Mouse (Mus musculus) CH12.LX (cell line): ENCODE results near the gene Ak8. TPM values are rescaled to one million over a fixed set of nuclear protein-coding genes. Genes with fewer than 3 reads are reported as not detected.

Experiments used
- DNase-seq: peaks from one replicate; pipeline ENCODE4 v3.0.0-alpha.2; 2013; ENCODE audit errors: extremely low read depth
- H3K27ac ChIP-seq: 2 replicates; pipeline ENCODE4 v1.5.1; 2012; ENCODE audit warnings: low read depth, mild to moderate bottlenecking, control low read depth, moderate library complexity; ENCODE audit not compliant: insufficient read depth
- H3K27me3 ChIP-seq: replicated peaks from 2 replicates; pipeline ENCODE3; 2012; ENCODE audit warnings: inconsistent platforms
- H3K36me3 ChIP-seq, 2 experiments: replicated peaks in 1 of 2; 2 replicates each; pipeline versions ENCODE3 to v1.6.1; 2012; ENCODE audit warnings: inconsistent platforms in 1 of 2, low read length in 1 of 2, mild to moderate bottlenecking in 1 of 2, mixed read lengths in 1 of 2, moderate library complexity in 1 of 2; ENCODE audit not compliant: control insufficient read depth in 1 of 2, insufficient read depth in 1 of 2
- H3K4me1 ChIP-seq, 2 experiments: 2 replicates each; pipeline ENCODE4 v1.6.1; 2012; ENCODE audit warnings: inconsistent platforms in 1 of 2, moderate library complexity in 1 of 2; ENCODE audit not compliant: insufficient read depth in 2 of 2, control insufficient read depth in 1 of 2
- H3K4me2 ChIP-seq: 2 replicates; pipeline ENCODE4 v1.6.1; 2012; ENCODE audit warnings: low read depth, mild to moderate bottlenecking, control low read depth; ENCODE audit not compliant: poor library complexity, insufficient read depth, severe bottlenecking
- H3K4me3 ChIP-seq, 3 experiments: fragments of 150-350 bp in 1 of 3; sonication (generic) in 1 of 3; replicated peaks in 1 of 3; 2 replicates each; pipeline versions ENCODE3 to v1.5.1; 2011 to 2012; ENCODE audit warnings: low read depth in 2 of 3, low read length in 2 of 3, mild to moderate bottlenecking in 2 of 3, moderate library complexity in 2 of 3, control low read depth in 1 of 3, improper control_type of control experiment in 1 of 3, inconsistent platforms in 1 of 3, mixed read lengths in 1 of 3; ENCODE audit not compliant: poor library complexity in 1 of 3
- H3K79me2 ChIP-seq: replicated peaks from 2 replicates; pipeline ENCODE4 v1.6.1; 2012; ENCODE audit warnings: mild to moderate bottlenecking, moderate library complexity; ENCODE audit not compliant: control insufficient read depth, poor library complexity, insufficient read depth, severe bottlenecking; ENCODE audit errors: extremely low read depth
- H3K9ac ChIP-seq: 2 replicates; pipeline ENCODE4 v1.6.1; 2012; ENCODE audit warnings: low read depth, mild to moderate bottlenecking, control low read depth, moderate library complexity; ENCODE audit not compliant: insufficient read depth
- H3K9me3 ChIP-seq: replicated peaks from 2 replicates; pipeline ENCODE3; 2012; ENCODE audit warnings: low read length, inconsistent platforms, mixed read lengths
- BHLHE40 ChIP-seq: IDR thresholded peaks from 2 replicates; pipeline ENCODE4 v1.6.1; 2011; ENCODE audit warnings: mild to moderate bottlenecking, low read depth, low read length, improper control_type of control experiment
- CHD1 ChIP-seq: IDR thresholded peaks from 2 replicates; pipeline ENCODE4 v1.6.1; 2012; ENCODE audit warnings: low read depth, low read length, improper control_type of control experiment, inconsistent platforms
- CHD2 ChIP-seq: IDR thresholded peaks from 2 replicates; pipeline ENCODE4 v1.6.1; 2011; ENCODE audit warnings: low read length, improper control_type of control experiment
- CTCF ChIP-seq, 2 experiments: IDR thresholded peaks in 1 of 2; conservative IDR thresholded peaks in 1 of 2; 2 replicates each; pipeline ENCODE4 v1.5.1; 2011 to 2012; ENCODE audit warnings: low read depth in 2 of 2, low read length in 2 of 2, improper control_type of control experiment in 1 of 2, inconsistent platforms in 1 of 2, mild to moderate bottlenecking in 1 of 2, moderate library complexity in 1 of 2
- E2F4 ChIP-seq: IDR thresholded peaks from 2 replicates; pipeline ENCODE4 v1.6.1; 2011; ENCODE audit warnings: low read depth, low read length, improper control_type of control experiment; ENCODE audit not compliant: insufficient replicate concordance
- ELF1 ChIP-seq: IDR thresholded peaks from 2 replicates; pipeline ENCODE4 v1.6.1; 2014; ENCODE audit warnings: low read depth, mild to moderate bottlenecking, inconsistent platforms, low read length, improper control_type of control experiment
- EP300 ChIP-seq: IDR thresholded peaks from 2 replicates; pipeline ENCODE4 v1.6.1; 2011; ENCODE audit warnings: low read length, improper control_type of control experiment
- ETS1 ChIP-seq: conservative IDR thresholded peaks from 2 replicates; pipeline ENCODE4 v1.6.1; 2012; ENCODE audit warnings: low read depth, mild to moderate bottlenecking, inconsistent platforms, low read length, improper control_type of control experiment, moderate library complexity
- GABPA ChIP-seq: IDR thresholded peaks from 2 replicates; pipeline ENCODE4 v1.6.1; 2012; ENCODE audit warnings: low read depth, low read length, improper control_type of control experiment, inconsistent platforms; ENCODE audit not compliant: insufficient replicate concordance
- HCFC1 ChIP-seq: IDR thresholded peaks from 2 replicates; pipeline ENCODE4 v1.6.1; 2012; ENCODE audit warnings: low read depth, mild to moderate bottlenecking, inconsistent platforms, low read length, improper control_type of control experiment
- IRF4 ChIP-seq: IDR thresholded peaks from 2 replicates; pipeline ENCODE4 v1.6.1; 2014; ENCODE audit warnings: low read depth, mild to moderate bottlenecking, inconsistent platforms, low read length, improper control_type of control experiment
- JUN ChIP-seq: IDR thresholded peaks from 2 replicates; pipeline ENCODE4 v1.6.1; 2011; ENCODE audit warnings: low read depth, mild to moderate bottlenecking, low read length, improper control_type of control experiment, moderate library complexity; ENCODE audit not compliant: insufficient read depth
- JUND ChIP-seq: conservative IDR thresholded peaks from 2 replicates; pipeline ENCODE4 v1.6.1; 2011; ENCODE audit warnings: low read depth, low read length, improper control_type of control experiment
- KAT2A ChIP-seq: IDR thresholded peaks from 2 replicates; pipeline ENCODE4 v1.6.1; 2012; ENCODE audit warnings: low read length, improper control_type of control experiment, inconsistent platforms; ENCODE audit not compliant: insufficient replicate concordance
- MAFK ChIP-seq: IDR thresholded peaks from 2 replicates; pipeline ENCODE4 v1.6.1; 2011; ENCODE audit warnings: low read length, improper control_type of control experiment; ENCODE audit not compliant: insufficient replicate concordance
- MAX ChIP-seq: IDR thresholded peaks from 2 replicates; pipeline ENCODE4 v1.6.1; 2011; ENCODE audit warnings: low read length, improper control_type of control experiment
- MAZ ChIP-seq: IDR thresholded peaks from 2 replicates; pipeline ENCODE4 v1.6.1; 2012; ENCODE audit warnings: low read depth, mild to moderate bottlenecking, inconsistent platforms, low read length, improper control_type of control experiment, moderate library complexity
- MEF2A ChIP-seq: IDR thresholded peaks from 2 replicates; pipeline ENCODE4 v1.6.1; 2014; ENCODE audit warnings: low read depth, mild to moderate bottlenecking, inconsistent platforms, low read length, improper control_type of control experiment, borderline replicate concordance
- MXI1 ChIP-seq: IDR thresholded peaks from 2 replicates; pipeline ENCODE4 v1.6.1; 2011; ENCODE audit warnings: mild to moderate bottlenecking, low read depth, low read length, improper control_type of control experiment
- MYC ChIP-seq: IDR thresholded peaks from 2 replicates; pipeline ENCODE4 v1.6.1; 2011; ENCODE audit warnings: low read depth, mild to moderate bottlenecking, improper control_type of control experiment, low read length
- NELFE ChIP-seq: IDR thresholded peaks from 2 replicates; pipeline ENCODE4 v1.6.1; 2011; ENCODE audit warnings: low read depth, low read length, improper control_type of control experiment
- NRF1 ChIP-seq: IDR thresholded peaks from 2 replicates; pipeline ENCODE4 v1.6.1; 2014; ENCODE audit warnings: low read depth, mild to moderate bottlenecking, inconsistent platforms, low read length, improper control_type of control experiment, moderate library complexity
- PAX5 ChIP-seq: IDR thresholded peaks from 2 replicates; pipeline ENCODE4 v1.6.1; 2012; ENCODE audit warnings: low read length, inconsistent platforms, mixed read lengths
- POLR2A ChIP-seq: IDR thresholded peaks from 2 replicates; pipeline ENCODE4 v1.6.1; 2011; ENCODE audit warnings: low read depth, mild to moderate bottlenecking, improper control_type of control experiment, low read length
- POLR2AphosphoS2 ChIP-seq: IDR thresholded peaks from 2 replicates; pipeline ENCODE4 v1.6.1; 2011; ENCODE audit warnings: low read depth, low read length, improper control_type of control experiment
- RAD21 ChIP-seq: IDR thresholded peaks from 2 replicates; pipeline ENCODE4 v1.6.1; 2011; ENCODE audit warnings: low read depth, mild to moderate bottlenecking, low read length, improper control_type of control experiment, moderate library complexity
- RCOR1 ChIP-seq: conservative IDR thresholded peaks from 2 replicates; pipeline ENCODE4 v1.6.1; 2012; ENCODE audit warnings: low read depth, mild to moderate bottlenecking, inconsistent platforms, low read length, improper control_type of control experiment
- SIN3A ChIP-seq: IDR thresholded peaks from 2 replicates; pipeline ENCODE4 v1.6.1; 2012; ENCODE audit warnings: low read length, improper control_type of control experiment, inconsistent platforms
- SMC3 ChIP-seq: IDR thresholded peaks from 2 replicates; pipeline ENCODE4 v1.6.1; 2011; ENCODE audit warnings: low read depth, low read length, improper control_type of control experiment
- TBP ChIP-seq: conservative IDR thresholded peaks from 2 replicates; pipeline ENCODE4 v1.6.1; 2011; ENCODE audit warnings: low read depth, low read length, improper control_type of control experiment
- UBTF ChIP-seq: IDR thresholded peaks from 2 replicates; pipeline ENCODE4 v1.6.1; 2012; ENCODE audit warnings: low read depth, mild to moderate bottlenecking, inconsistent platforms, low read length, improper control_type of control experiment, moderate library complexity
- USF1 ChIP-seq: IDR thresholded peaks from 2 replicates; pipeline ENCODE4 v1.6.1; 2014; ENCODE audit warnings: low read depth, mild to moderate bottlenecking, inconsistent platforms, low read length, improper control_type of control experiment
- USF2 ChIP-seq: conservative IDR thresholded peaks from 2 replicates; pipeline ENCODE4 v1.6.1; 2011; ENCODE audit warnings: low read depth, low read length, improper control_type of control experiment
- ZC3H11A ChIP-seq: IDR thresholded peaks from 2 replicates; pipeline ENCODE4 v1.6.1; 2012; ENCODE audit warnings: low read depth, mild to moderate bottlenecking, inconsistent platforms, low read length, improper control_type of control experiment
- ZKSCAN1 ChIP-seq: IDR thresholded peaks from 2 replicates; pipeline ENCODE4 v1.6.1; 2012; ENCODE audit warnings: low read depth, inconsistent platforms, low read length, improper control_type of control experiment, borderline replicate concordance
- ZMIZ1 ChIP-seq: IDR thresholded peaks from 2 replicates; pipeline ENCODE4 v1.6.1; 2012; ENCODE audit warnings: low read depth, mild to moderate bottlenecking, inconsistent platforms, low read length, improper control_type of control experiment
- ZNF384 ChIP-seq: IDR thresholded peaks from 2 replicates; pipeline ENCODE4 v1.6.1; 2012; ENCODE audit warnings: low read depth, low read length, improper control_type of control experiment, inconsistent platforms
- dilution Hi-C: fragments of 300-500 bp; cut with MboI; formaldehyde crosslinking; loops from 2 replicates; pipeline ENCODE4 v1.14.3; 2020; ENCODE audit warnings: low sequenced_read_pairs; ENCODE audit not compliant: extremely low pct_unique_long_range_greater_than_20kb, extremely low pct_ligation_motif_present
- in situ Hi-C: fragments of 300-500 bp; cut with MboI; formaldehyde crosslinking; loops from 3 replicates; pipeline ENCODE4 v1.14.3; 2019; ENCODE audit warnings: low sequenced_read_pairs, low pct_ligation_motif_present, low pct_unique_long_range_greater_than_20kb, mixed read lengths
- polyA plus RNA-seq: library from polyadenylated mRNA; unstranded; fragments of >175 nt; gene quantifications from 2 replicates; pipeline ENCODE4 v1.2.1, GENCODE M21; 2012; ENCODE audit warnings: low read depth; ENCODE audit not compliant: insufficient read length
- total RNA-seq, 2 experiments: library from RNA; depleted of rRNA; stranded (reverse); fragments of 300-350 nt in 1 of 2; fragments of >200 nt in 1 of 2; gene quantifications; 2 replicates each; pipeline ENCODE4 v1.2.3; 2012 to 2014

Ak8 gene
- 0.55 and 0.84 TPM in 2 replicates for total RNA-seq (2012; rRNA removed)
- 0.58 and 1.1 TPM in 2 replicates for total RNA-seq (2014; rRNA removed)
- polyA plus RNA-seq, result 4.9 and 5.3 TPM in 2 replicates

DNA sequence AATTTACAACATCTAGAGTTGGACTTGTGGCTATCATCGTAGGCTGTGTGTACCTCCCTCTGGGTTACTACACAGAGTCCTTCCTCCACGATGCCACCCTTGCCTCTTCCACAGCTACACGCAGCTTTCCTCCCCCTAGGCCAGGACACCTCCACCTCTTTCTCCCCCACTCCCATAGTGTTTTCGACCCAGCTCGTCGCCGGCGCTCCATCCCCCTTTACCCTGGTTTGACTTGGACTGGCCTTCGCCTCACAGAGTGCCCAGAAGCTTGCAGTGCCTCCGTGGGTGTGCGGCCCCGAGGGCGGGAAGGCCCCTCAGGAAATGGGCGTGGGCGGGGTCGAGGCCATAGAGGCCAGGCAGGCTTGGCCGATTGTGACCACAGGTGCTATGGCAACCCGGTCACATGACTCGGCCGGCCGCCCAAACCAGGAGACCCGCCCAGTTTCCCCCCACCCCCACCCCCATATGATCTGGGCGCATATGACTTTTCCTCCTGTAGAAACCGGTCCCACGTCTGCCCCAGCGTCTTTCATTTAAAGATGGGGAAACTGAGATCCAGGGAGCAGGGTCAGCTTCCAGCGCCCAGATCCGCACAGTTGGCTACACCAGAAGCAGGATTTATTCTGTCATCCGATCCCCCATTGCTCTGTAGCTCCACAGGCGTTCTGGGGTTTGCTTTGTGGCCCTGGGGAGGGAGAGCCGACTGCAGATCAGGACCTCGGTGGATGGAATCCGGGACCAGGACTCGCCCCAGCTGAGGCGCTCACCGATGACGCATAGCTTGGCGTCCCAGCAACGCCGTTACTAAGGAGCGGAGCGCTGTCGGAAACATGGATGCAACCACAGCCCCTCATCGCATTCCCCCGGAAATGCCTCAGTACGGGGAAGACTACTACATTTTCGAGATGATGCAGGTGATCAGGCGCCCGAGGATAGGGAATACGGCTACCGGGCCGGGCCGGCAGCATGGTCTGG, at the start of gene Ak8, which contains the start of gene Spaca9:
Gene Ak8, plus strand, starts transcription at position 804 of the 975 bp plus-strand sequence.
Gene Spaca9, minus strand, starts transcription at position 367 of the 975 bp plus-strand sequence.
- peaks cover 10 to 45% of the 10 kb centered on the region in 2 experiments for H3K4me1 ChIP-seq
- no peaks in the 10 kb centered on the region for H3K79me2 ChIP-seq
- peak; percentile 79 for DNase-seq
- H3K9me3 ChIP-seq, result no peaks in the 10 kb centered on the region
- H3K4me2 ChIP-seq, result peak within 1 kb of the TSS; percentile 68
- peak within 1 kb of the TSS; percentile 62 to 81 (median 67) for H3K4me3 ChIP-seq
- in situ Hi-C loops, result loop anchor here (5.0 kb wide), 1 partner anchor 43 kb away; no protein-coding TSS in a partner anchor
- peaks cover 0 to 18% of the 10 kb centered on the region in 2 experiments for H3K36me3 ChIP-seq
- peak within 1 kb of the TSS; percentile 53 for H3K27ac ChIP-seq
- H3K27me3 ChIP-seq, result no peaks in the 10 kb centered on the region
- H3K9ac ChIP-seq, result peak within 1 kb of the TSS; percentile 77
- dilution Hi-C loops, result no loop called here
- TF ChIP-seq KAT2A, result 0 out of 2 replicates have a peak, but pooled peaks have one; percentile 30
- TF ChIP-seq MAFK, result no peak
- TF ChIP-seq ZMIZ1, result 0 out of 2 replicates have a peak, but pooled peaks have one; percentile 38
- TF ChIP-seq PAX5, result no peak
- TF ChIP-seq JUND, result no peak
- no peak for TF ChIP-seq EP300
- no peak for TF ChIP-seq CTCF (conservative IDR thresholded peaks at IDR 0.05 in 1 of 2, IDR thresholded peaks at IDR 0.05 in 1 of 2; ENCODE audit: low read depth in 2 of 2, low read length in 2 of 2)
- no peak for TF ChIP-seq SMC3
- TF ChIP-seq USF1, result peak; percentile 92
- no peak for TF ChIP-seq ZKSCAN1
- TF ChIP-seq BHLHE40, result peak; percentile 76
- no peak for TF ChIP-seq JUN
- peak; percentile 93 for TF ChIP-seq MXI1
- no peak for TF ChIP-seq NRF1
- TF ChIP-seq GABPA, result no peak
- peak; percentile 61 for TF ChIP-seq CHD2
- peak; percentile 49; the same call in 1 of the 2 replicates for TF ChIP-seq MAX
- TF ChIP-seq MEF2A, result no peak
- TF ChIP-seq SIN3A, result peak; percentile 98
- no peak for TF ChIP-seq MYC
- no peak for TF ChIP-seq RAD21
- TF ChIP-seq UBTF, result no peak
- peak; percentile 78 for TF ChIP-seq USF2
- TF ChIP-seq HCFC1, result peak; percentile 69
- no peak for TF ChIP-seq E2F4
- peak; percentile 43; the same call in 1 of the 2 replicates for TF ChIP-seq IRF4
- no peak for TF ChIP-seq POLR2AphosphoS2
- TF ChIP-seq ETS1, result no peak
- TF ChIP-seq TBP, result no peak
- TF ChIP-seq ZC3H11A, result no peak
- no peak for TF ChIP-seq ZNF384
- no peak for TF ChIP-seq CHD1
- TF ChIP-seq MAZ, result no peak
- no peak; the same call in 1 of the 2 replicates for TF ChIP-seq NELFE
- no peak for TF ChIP-seq ELF1
- TF ChIP-seq POLR2A, result peak; percentile 54
- no peak for TF ChIP-seq RCOR1
